Mouse (Mus musculus): ENCODE results near the gene Unc5a.

The Unc5a gene

DNA sequence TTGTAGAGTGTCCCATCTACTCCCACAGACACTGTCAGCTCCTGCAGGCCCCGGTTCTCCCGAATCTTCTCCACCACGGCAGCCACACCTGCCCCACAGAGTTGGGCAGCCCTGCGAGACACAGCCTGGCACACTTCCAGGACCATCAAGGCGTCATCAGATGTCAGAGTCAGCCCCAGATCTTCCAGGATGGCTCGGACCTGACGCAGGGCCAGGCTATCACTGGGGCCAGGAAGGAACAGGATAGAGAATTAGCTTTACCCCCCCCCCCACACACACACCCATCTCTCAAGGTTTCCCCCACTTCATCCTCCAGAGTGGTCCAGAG lies 57.2 kb downstream of the Unc5a start:
- DNase-seq = no peak

DNA sequence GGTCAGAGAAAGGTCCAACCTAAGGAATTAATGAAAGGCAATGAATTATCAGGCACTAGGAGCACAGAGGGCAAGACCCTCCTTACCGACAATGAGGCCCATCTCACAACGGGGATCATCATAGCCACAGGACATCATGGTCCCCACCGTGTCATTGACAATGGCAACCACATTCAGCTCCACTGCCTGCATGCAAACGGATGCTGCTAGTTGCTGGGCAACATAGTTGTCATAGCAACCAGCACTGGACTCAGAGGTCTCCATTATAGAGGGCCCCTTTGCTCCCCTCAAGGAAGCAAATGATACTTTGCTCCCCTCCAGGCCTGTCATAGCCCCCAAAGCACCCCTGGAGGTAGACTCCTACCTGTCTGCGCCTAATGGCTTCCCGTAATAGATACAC lies 59.4 kb downstream of the Unc5a start:
- no peak for DNase-seq

DNA sequence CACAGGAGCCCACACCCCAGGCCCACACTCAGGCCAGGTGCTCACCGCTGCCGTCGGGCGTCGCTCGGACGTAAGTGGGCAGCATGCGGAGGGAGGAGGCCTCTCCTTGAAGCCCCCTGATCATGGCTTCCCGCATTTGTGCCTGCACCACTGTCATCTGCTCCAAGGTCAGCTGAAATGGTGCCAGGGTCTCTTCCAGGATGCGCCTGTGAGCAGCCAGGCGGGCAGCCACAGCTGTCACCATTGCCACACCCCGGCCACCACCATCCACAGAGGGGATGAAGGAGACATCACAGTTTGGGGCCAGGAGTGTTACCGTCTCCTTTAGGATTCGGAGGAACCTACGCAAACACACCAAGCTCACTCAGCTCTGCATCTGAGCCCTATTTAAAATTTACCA lies 61.9 kb downstream of the Unc5a start:
- no peak for DNase-seq

DNA sequence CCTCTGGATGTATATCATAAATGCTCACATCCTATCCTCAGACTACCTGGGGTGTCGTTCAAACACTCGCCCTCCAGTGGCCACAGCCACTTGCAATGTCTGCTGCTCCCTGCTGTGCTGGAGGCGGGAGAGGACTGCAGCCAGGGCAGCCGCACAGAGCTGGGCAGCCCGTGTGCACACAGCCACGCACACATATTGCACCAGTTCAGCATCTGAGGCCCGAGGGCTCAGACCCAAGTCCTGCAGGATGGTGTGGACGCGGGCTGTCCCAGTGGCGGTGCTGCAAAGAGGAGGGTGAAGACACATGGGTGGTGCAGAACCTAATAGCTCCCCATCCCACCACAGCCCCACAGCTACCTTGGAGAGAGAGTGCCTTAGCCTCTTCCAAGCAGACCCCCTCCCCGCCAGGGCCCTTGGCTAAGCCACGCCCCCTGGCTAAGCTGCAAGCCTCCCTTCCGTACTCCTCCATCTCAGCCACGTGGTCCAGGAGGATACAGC lies 62.8 kb downstream of the Unc5a start:
- no peak for DNase-seq

DNA sequence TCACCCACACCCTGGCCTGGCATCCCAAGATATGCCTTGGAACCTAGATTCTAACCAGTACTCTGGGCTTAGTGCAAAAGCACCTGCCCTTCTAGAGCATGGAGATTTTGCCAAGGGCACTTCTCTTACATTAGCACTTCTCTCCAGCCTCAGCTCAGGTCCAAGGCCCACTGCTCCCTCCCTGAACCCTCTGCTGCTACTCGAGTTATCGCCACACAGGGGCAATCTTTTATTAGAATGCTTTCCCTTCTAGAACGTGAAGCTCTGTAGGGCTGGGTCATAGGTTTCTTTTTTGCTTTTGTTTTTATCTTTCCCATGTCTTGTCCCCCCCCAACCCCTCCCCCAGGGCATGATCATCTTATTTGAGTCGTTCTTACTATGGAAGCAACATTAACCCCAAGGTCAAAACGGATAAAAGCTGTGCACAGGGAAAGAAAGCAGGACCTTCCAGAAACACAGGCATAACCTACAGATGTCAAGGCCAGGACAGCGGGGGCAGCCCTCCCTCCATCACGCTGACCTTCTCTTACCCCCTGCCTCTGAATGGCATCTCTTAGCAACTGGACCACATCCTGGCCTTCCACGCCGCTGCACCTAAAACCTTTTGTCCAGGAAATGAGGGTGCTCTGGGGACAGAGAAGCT lies 64.6 kb downstream of the Unc5a start:
- DNase-seq = no peak

DNA sequence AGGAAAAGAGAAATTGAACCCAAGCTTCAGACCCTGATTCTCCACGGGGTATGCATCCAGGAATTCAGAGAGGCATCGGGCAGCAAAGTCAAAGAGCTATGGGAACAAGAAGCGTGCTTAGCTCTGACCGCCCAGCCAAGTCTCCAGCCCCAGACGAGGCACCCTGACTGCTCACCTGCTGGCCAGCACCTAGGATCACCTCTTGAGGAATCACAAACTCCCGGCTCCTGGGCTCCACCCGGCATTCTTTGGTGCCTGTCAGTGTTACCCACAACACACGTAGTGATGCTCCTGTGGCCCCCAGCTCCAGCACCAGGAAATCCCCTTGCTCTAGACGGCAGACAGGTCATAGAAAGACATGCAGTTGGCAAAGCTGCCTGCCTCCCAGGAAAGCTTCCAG lies 65.2 kb downstream of the Unc5a start:
- DNase-seq = no peak

DNA sequence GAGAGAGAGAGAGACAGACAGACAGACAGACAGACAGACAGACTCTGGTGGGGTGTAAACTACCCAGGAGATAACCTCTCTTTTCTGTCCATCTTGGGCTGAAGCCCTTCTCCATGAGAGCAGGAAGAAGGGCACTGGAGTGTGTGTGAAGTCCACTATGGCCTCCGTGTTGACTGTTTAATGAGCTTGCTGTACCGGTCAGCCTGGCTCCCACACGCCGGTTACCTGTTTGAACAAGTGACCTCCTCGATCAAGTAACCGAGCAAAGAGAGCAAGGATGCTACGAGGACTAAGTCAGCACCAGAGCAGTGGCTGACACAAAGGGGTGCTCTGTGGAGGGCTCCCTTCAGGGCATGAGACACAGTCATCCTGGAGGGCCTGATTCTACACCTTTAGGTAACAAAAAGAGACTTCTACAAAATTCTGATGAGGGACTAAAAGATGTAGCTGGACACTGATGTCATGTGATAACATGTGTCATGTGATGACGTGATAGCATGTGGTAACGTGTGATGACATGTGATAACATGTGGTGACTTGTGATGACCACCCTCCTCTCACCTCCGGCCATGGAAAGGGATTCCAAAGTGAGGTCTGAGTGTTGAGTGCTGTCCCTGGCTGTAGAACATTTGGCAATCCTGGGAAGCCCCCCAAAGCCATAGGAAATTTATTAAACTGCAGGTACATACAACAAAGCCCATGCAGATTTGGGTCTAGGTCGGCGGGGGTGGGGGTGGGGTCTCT lies 68.1 kb downstream of the Unc5a start:
- DNase-seq = no peak

DNA sequence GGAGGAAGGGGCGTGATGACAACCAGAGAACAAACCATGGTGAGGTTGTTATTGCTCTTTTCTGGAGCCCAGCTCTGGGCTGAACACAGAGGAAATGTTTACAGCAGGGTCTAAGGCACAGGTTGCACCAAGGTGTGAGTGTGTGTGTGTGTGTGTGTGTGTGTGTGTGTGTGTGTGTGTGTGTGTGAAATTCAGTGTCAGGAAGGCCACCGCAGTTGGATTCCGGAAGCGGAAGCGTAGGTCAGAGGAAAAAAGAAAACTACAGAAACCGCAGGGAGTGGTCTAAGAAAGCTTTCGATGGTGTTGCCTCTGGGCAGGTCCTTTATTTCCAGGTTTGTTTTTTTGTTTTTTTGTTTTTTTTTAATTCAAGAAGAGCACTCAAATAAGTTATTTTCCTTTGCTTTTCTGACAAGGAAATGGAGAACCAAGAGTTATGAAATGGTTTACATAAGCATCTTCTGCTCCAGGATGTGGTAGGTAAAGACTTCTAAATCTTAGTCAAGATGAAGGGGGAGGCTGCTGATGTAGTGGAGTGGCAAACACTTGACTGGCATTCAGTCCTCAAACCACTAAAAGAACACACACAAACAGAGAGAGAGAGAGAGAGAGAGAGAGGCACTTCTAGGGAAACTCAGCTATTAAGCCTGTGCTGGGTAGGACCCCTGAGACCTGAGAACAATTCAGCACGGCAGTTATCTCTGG lies 68.8 kb downstream of the Unc5a start:
- DNase-seq = no peak

DNA sequence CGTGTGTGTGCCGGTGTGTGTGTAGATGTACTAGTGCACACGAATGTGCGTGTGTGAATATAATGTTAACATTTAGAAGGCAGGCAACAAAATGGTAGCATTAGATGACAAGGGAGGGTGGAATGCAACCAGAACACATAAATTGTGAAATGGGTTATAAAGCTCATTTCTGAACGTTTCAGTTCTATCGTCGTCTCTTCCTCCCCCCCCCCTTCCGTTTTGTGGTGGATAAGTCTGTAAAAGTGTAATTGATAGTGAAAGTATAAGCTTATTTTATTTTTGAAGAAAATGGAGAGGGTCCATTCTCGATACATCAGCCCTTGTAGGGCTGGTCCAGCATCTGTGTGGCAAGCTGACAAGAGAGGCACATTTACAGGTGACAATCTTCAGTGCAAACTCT lies 69.5 kb downstream of the Unc5a start:
- no peak for DNase-seq

DNA sequence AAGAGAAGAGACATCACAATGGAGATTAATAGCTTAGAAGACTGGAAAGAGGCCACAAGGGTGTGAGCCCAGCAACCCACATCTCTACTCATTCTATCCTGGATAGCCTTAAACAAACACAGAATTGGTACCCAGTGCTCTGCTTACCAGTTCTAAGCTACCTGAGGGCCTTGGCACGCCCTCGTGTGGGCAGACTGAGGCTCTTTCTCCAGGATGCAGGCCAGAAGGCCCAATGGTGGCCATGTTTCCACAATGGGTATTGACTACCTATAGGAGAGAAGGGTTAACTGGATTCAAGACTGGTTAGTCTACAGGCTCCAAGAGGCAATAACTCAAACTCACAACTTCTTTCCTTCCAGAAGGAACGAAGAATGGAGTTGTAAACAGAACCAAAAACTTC lies 70.0 kb downstream of the Unc5a start:
- DNase-seq = no peak

DNA sequence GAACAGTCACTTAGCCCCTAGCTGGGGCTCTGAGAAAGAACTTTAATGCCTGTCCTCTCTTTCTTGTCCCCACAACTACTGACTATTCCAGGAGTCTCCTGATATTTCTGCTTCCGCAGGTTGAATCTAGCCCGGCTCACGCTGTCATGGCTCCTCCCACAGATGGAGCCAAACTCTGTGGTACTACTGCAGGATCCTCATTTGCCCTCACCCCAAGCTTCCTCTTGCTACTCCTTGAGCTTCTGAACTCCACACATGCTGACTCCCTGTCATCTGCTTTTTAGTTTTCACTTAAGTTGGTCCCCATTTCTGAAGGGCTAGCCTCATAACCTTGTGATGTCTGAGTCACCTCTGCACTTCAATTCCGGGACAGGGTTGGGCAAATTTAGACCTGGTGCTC lies 70.8 kb downstream of the Unc5a start:
- DNase-seq = no peak

DNA sequence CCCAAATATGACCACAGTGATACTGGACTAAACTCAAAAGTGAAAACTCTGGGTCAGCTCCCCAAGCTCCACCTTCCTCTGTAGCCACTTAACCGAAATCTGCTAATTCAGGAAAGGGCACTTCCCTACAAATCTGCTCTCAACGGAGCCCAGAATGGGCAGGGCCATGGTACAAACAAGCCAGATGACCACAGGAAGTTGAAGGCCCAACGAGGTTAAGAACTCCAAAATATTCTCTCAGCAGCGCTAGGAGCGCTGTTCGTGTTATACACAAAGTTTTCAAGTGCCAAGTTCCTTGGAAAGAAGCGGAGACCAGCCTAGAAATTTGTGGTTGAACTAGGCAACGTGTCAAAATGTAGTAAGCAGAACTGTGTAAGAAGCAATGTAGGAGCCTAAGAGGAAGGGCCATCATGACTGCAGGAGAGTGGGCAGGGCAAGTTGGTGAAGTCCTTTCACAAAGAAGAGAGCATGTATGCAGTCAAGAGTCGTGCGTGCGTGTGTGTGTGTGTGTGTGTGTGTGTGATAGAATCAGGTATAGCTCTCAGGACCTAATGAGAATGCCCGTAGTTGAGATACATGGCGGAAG lies 72.1 kb downstream of the Unc5a start, which contains the start of gene Hk3:
Hk3 (minus strand) TSS at position 192 of the 586 bp plus-strand sequence.
- no peak for DNase-seq

DNA sequence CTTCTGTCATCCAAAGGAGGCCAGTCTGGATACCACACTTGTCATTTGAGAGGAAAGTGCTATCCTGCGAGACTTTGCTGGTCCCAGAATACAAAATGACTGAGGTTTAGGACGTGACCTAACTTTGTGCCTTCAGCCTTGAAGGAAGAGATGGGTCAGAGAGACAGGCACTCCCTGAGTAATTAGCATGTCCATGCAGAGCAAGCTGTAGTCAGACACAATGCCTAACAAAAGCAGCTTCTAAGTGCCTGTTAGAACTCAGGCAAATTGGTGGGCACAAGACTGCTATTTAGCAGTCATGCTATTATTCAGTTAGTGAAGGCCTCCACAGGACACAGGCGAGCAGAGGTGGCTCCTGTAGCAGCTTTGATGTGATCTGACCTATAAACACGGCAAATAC lies 73.0 kb downstream of the Unc5a start:
- DNase-seq = no peak

DNA sequence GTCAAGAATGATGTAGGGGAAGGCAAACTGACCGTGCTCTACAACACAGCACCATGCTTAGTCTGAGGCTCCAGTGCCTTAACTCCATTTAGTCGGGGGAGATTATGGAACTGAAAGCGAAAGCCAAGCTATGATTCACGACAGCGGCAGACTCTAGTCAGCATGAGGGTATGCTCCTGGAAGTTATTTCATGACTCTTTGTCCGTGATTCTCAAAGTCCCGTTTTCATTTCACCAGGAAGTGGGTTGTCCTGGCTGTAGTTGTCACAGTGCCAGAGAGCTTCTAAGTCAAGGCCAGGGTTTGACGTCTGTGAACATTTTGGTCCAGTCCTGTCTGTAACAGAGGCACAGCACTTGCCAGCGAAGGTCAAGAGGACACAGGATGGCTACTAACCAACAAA lies 73.5 kb downstream of the Unc5a start:
- no peak for DNase-seq

DNA sequence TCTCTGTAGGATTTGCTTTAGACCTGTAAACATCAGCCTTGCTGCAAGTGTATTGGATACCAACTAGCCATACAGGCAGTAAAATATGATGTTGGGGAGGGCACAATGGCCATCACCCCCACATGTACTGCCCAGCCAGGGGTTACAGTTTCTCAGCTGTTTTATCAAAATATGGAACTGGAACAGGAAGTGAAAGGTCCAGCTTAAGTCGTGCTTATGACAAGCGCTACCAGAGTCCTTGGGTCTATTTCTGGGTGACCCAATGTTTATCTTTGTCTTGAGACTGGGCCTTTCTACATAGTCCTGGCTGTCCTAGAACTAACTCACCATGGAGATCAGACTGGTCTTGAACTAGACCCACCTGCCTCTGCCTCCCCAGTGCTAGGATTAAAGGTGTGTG lies 75.0 kb downstream of the Unc5a start:
- no peak for DNase-seq

DNA sequence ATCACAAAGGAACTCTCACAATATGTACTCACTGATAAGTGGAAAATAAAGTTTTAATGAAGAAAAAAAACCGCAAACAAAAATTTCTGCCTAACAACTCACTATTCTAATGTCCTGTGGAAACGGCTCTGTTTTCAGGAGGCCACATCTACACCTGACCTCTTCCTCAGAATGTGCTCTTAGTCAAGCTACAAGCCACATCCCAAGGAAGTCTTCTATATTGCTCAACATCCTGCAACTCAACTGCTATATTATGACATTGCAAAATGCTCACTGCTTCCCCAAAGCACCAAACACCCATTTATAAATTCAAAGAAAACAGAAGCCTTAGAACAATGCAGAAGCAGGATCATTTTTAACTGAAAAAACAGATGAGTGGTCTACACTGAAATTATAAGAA lies 90.8 kb downstream of the Unc5a start:
- DNase-seq = no peak

DNA sequence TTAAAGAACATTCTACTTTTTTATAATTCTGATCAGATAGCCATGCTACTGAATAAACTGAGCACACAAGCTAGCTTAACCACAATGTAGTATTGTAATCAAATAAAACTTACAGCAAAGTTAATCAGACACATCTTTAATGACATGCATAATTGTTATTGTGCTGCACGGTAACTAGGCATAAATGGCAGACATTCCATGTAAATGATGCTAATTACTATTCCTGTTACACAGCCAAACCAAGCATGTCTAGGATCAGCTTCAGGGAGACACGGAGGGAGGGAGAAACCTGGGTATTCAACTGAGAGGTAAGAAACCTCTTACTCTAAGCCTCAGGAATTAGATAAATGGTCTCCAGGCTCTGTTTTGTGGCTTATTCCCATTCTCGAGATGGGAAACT lies 98.5 kb downstream of the Unc5a start:
- DNase-seq = no peak

All from thymus, postnatal 4 days (tissue).